ENCODE assay signal across 25 mouse cellular contexts in genomic region chr10:96465967-96466366, GRCm38 (mm10).
DNase-seq lines count a peak whose midpoint lies in the region; ATAC-seq and TF ChIP-seq lines count a peak whose summit lies in the region.
"Had no signal": no experiment of that assay in that cellular context is flagged by ENCODE, and none has a peak within 500 bp of the region (broad histone marks: within the 10 kb centered on the region; RNA-seq: fewer than 3 reads in every experiment).

No protein-coding gene starts in this region.

- no peaks in the 10 kb centered on the region for H3K9me3 ChIP-seq in lung, postnatal 0 days (ENCODE audit: low read length)
- H3K9me3 ChIP-seq: embryonic facial prominence, embryonic 13.5 days; forebrain, embryonic 12.5 days; heart, embryonic 15.5 days; hindbrain, embryonic 15.5 days; limb, embryonic 13.5 days; midbrain, embryonic 12.5 days; neural tube, embryonic 13.5 days had no signal

- no peak overlapping the region for H3K4me3 ChIP-seq in lung, postnatal 0 days (ENCODE audit: low read depth, low read length)
- H3K4me3 ChIP-seq: embryonic facial prominence, embryonic 13.5 days; erythroblast, embryonic 14.5 days; forebrain, embryonic 12.5 days; heart, embryonic 15.5 days; hindbrain, embryonic 15.5 days; limb, embryonic 13.5 days; midbrain, embryonic 12.5 days; neural tube, embryonic 13.5 days had no signal

- TF ChIP-seq CTCF in lung, postnatal 0 days (IDR thresholded peaks at IDR 0.05) = no peak

- no peaks in the 10 kb centered on the region for H3K4me1 ChIP-seq in lung, postnatal 0 days (ENCODE audit: insufficient read depth, low read depth, low read length)
- H3K4me1 ChIP-seq: heart, embryonic 15.5 days; hindbrain, embryonic 15.5 days; neural tube, embryonic 13.5 days had no signal

- no peak overlapping the region for H3K27ac ChIP-seq in lung, postnatal 0 days (ENCODE audit: low read length)
- H3K27ac ChIP-seq: embryonic facial prominence, embryonic 13.5 days; forebrain, embryonic 12.5 days; heart, embryonic 15.5 days; hindbrain, embryonic 15.5 days; limb, embryonic 13.5 days; midbrain, embryonic 12.5 days; neural tube, embryonic 13.5 days had no signal

- no peaks in the 10 kb centered on the region for H3K36me3 ChIP-seq in lung, postnatal 0 days (ENCODE audit: insufficient read depth, low read length)
- H3K36me3 ChIP-seq: embryonic facial prominence, embryonic 13.5 days; forebrain, embryonic 12.5 days; heart, embryonic 15.5 days; hindbrain, embryonic 15.5 days; limb, embryonic 13.5 days; midbrain, embryonic 12.5 days; neural tube, embryonic 13.5 days had no signal

- H3K27me3 ChIP-seq in lung, postnatal 0 days (replicated peaks; ENCODE audit: insufficient read depth, low read length) = no peaks in the 10 kb centered on the region
- H3K27me3 ChIP-seq: embryonic facial prominence, embryonic 13.5 days; forebrain, embryonic 12.5 days; heart, embryonic 15.5 days; hindbrain, embryonic 15.5 days; limb, embryonic 13.5 days; midbrain, embryonic 12.5 days; neural tube, embryonic 13.5 days had no signal

- no peak for TF ChIP-seq EP300 in lung, postnatal 0 days (IDR thresholded peaks at IDR 0.05)

- WGBS in lung, postnatal 0 days = 63% methylated on average over 6 of the region's 6 CpGs

- peak; percentile 30 for DNase-seq in lung, postnatal 0 days (ENCODE audit: low spot score)
- no peak for DNase-seq in lung, postnatal 10 days
- DNase-seq in c-Kit-positive CD71-negative TER-119-negative erythroid progenitor cells, embryonic 14.5 days (ENCODE audit: low read depth) = peak; percentile 14
- no peak for DNase-seq in ovary, postnatal 10 days (ENCODE audit: low spot score)
- no peak for DNase-seq in urinary bladder, postnatal 14 days (ENCODE audit: low spot score)
- DNase-seq: adrenal gland, adult 2 months; cerebellum, adult 18-20 months; cerebellum, postnatal 14 days; embryo, embryonic 11 days; gastrocnemius, postnatal 25 days; heart, postnatal 36 days; kidney, adult 8-10 months; kidney, postnatal 10 days; right cerebral cortex, adult 18-20 months; right cerebral cortex, postnatal 4 days had no signal

- no peak overlapping the region for H3K4me2 ChIP-seq in lung, postnatal 0 days (replicated peaks; ENCODE audit: low read depth, low read length)
- H3K4me2 ChIP-seq: embryonic facial prominence, embryonic 13.5 days; forebrain, embryonic 12.5 days; heart, embryonic 15.5 days; hindbrain, embryonic 15.5 days; limb, embryonic 13.5 days; midbrain, embryonic 12.5 days; neural tube, embryonic 13.5 days had no signal

- ATAC-seq in lung, postnatal 0 days = no peak
- ATAC-seq in hematopoietic stem cell, adult 5-6 weeks (replicated peaks in 1 of 2; ENCODE audit: insufficient read depth in 1 of 2, low FRiP score in 2 of 2, low TSS enrichment in 1 of 2, low read depth in 1 of 2, poor library complexity in 2 of 2, severe bottlenecking in 2 of 2) = peak; percentile 56 to 91; a peak in 2 of 4 replicates
- ATAC-seq in neutrophil, adult 5-6 weeks (ENCODE audit: extremely low read depth, insufficient number of reproducible peaks, low FRiP score, poor library complexity, severe bottlenecking) = peak; percentile 84

- H3K9ac ChIP-seq in lung, postnatal 0 days (replicated peaks; ENCODE audit: low read depth) = no peak overlapping the region
- H3K9ac ChIP-seq: embryonic facial prominence, embryonic 13.5 days; forebrain, embryonic 12.5 days; heart, embryonic 15.5 days; hindbrain, embryonic 15.5 days; limb, embryonic 13.5 days; midbrain, embryonic 12.5 days; neural tube, embryonic 13.5 days had no signal

Comparison
In these comparisons a context has a peak if more than half of its experiments do, and no peak if none do; other contexts are left out.
1. DNase-seq: peak in lung, postnatal 0 days (single experiment) and c-Kit-positive CD71-negative TER-119-negative erythroid progenitor cells, embryonic 14.5 days (single experiment); none in lung, postnatal 10 days (single experiment), ovary, postnatal 10 days (single experiment) and urinary bladder, postnatal 14 days (single experiment).